Mouse (Mus musculus): ENCODE results near the gene Tnfrsf17.
A peak's percentile ranks its signal among the peaks of the same experiment; 100 is the strongest.
"Not testable (repeated sequence)": the region's sequence is repeated elsewhere in the genome, so short reads cannot be mapped to it uniquely, and the experiment has no call there.

Gene Tnfrsf17

DNA sequence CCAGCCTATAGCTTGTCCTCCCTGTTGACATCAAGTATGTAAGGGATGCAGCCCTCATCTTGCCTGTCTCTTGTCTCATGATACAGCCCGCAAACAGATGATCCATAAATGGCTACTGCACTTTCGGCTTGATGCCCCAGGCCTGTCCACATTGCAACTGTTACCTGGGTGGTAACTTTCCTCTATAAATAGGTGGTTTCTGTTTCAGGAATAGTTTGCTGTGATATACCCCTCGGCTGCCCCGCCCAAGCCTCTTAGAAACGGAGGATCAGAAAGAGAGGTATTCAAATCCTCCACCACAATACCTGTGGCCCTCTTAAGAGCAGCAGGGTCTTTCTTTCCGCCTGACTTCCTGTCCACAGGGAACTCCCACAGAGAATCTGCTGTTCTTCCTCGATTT, at the start of gene Tnfrsf17:
Gene Tnfrsf17 (plus strand): TSS at position 301 of the 400 bp plus-strand sequence.
- no peak for DNase-seq (ENCODE audit: low read depth, low spot score)

DNA sequence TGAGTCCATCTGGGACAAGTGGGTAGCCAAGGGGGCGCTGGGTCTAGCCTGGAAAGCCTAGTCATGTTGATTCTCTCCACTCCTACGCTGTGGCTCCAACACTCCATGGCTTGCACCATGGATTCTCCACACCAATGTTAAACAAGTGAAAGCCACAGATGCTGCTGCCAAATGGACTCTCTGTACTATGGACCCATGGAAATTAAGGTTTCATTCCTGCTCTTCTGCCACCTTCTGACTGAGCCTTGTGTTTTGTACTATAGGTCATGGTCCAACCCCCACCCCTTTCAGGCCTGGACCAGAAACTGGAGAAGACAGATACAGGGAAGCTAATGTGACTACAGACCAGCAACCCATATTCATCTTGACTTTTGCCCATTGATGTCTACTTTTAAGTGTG, 47.1 kb upstream of the Tnfrsf17 start:
- no peak for DNase-seq (ENCODE audit: low read depth, low spot score)

DNA sequence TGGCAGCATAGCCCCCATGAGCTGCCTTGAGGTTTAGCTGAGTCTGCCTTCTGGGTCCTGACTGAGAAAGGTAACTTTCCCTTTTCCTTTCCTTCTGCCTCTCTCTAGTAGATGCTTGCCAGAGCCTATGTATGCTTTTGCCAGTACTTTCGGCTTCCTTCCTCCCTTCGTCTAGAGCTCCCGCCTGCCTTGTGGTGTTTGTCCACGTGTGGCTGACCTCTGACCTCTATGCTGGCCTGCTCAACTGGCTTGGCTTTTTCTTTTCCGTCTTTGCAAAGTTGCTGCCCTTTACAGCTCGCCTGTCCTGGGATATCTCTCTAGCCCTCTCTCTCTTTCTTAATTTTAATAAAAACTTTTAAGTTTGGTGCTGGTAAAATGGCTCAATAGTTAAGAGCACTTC, 43.8 kb upstream of the Tnfrsf17 start:
- DNase-seq (ENCODE audit: low read depth, low spot score): no peak

DNA sequence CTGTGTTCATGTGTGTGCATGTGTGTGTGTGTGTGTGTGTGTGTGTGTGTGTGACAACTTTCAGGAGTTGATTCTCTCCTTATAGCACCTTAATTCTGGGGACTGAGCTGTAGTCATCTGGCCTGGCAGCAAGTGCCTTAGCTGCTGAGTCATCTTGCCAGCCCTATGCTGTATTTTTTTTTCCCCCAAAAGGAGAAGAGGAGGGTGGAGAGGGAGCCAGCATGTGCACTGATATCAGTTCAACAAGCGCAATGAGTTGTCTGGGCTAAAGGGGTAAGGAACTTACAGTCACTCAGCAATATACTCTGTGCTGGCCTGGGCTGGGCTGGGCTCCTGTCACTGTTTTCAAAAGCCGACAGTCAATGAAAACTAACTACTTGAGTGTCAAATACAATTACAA, 43.0 kb upstream of the Tnfrsf17 start:
- DNase-seq (ENCODE audit: low read depth, low spot score): no peak

DNA sequence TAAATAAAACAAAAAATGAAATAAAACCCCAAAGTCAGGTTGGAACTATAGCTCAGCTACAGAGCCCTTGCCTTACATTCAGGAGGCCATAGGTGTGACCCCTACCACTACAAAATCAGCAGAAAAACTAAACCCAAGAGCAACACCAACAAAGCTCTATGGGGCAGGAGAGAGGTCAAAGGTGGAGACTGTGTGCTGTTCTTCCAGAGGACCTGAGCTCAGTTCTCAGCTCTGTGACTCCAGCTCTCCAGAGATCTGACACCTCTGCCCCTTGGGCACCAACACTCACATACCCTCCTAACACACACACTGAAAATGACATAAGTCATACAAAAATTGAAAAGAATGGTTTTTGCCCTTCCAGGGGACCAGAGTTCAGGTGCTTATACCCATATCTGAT, 42.5 kb upstream of the Tnfrsf17 start:
- no peak for DNase-seq (ENCODE audit: low read depth, low spot score)

DNA sequence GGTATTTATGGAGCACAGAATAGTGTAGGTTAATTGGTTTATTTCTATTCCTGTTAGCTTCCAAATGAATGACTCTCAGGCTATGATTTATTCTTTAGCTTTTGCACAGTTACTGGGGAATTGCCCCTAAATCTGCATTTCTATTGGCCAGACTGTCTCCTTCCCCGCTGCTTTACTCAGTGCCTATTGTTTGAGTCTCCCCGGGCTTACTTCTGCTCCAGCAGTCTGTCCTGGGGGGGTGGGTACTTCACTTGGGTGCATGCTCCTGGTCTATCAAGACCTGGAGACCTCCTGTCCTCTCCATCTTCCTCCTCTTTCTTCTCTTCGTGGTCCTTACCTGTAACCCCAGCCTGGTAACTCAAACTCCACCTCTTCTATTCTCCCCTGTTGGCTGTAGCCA, 36.7 kb upstream of the Tnfrsf17 start:
- peak; percentile 30 for DNase-seq (ENCODE audit: low read depth, low spot score)

DNA sequence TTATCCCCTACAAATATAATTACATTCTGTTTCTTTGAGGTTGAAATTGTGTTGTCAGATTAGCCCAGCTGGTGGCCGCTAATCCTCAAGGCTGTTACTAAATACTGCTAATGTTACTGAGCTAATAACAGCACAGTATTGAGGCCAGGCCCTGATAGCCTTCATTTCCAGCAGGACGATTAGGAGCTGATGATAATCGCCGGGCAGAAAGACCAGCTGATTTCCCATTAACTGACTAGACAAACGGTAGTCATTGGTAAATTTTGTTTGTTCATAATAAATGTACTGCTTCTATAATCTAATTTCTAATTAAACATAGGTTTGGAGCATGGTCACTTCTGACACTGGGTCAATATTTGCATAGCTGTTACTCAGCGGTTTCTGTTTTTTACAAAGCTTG, 34.8 kb upstream of the Tnfrsf17 start:
- no peak for DNase-seq (ENCODE audit: low read depth, low spot score)

DNA sequence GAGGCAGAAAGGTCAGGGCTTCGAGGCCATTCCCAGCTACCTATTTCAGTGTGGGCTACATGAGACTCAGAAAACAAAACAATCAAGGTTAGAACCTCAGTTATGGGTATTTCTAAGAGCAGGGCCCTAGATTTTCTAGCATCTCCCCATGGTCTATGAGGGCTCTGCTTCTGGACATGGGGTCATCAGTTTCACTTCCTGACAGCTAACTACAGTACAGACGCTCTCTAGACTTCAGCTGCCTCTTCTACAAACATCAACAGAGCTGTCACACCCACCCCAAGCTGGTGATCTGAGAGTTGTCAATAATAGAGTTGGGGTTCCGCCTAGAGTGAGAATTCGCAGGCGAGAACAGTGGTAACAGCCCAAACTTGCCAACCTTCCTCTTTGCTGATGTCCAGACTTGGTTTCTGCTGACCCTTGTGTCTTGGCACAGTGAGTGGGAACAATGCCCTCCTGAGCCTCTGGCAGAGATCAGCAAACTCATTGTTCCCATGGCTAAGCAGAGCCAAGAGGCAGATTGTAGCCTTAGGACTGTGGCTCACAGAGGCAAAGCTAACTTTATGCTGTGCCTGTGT, 30.9 kb upstream of the Tnfrsf17 start:
- no peak for DNase-seq (ENCODE audit: low read depth, low spot score)

DNA sequence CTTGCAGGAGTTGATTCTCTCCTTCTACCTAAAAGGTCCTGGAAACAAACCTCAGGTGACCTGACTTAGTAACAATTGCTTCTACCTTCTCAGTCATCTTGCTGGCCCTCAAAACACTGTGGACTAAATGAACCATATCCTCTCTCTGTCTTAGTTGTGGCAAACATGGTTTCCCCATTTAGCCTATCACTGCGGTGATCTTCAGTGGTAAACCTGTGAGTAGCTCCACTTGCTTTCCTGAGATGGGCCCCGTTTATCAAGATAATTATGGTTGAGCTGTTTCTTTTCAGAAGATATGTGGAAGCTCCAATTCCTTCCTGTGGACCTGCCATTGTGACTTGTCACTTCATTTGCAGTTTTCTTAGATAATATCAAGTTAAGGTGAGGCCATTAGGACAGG, 28.7 kb upstream of the Tnfrsf17 start:
- no peak for DNase-seq (ENCODE audit: low read depth, low spot score)

DNA sequence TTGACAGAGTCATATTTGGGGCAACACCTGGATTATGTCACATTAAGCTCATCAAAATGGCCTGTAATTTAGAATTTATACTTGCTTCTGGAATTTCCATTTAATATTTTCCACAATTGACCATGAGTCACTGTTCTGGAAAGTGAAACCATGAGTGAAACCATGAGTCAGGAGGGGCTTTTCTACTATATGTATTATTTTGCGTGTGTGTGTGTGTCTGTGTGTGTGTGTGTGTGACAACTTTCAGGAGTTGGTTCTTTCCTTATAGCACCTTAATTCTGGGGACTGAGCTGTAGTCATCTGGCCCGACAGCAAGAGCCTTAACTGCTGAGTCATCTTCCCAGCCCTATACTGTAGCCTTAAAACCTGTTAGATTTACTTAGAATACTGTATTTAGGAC, 27.7 kb upstream of the Tnfrsf17 start:
- no peak for DNase-seq (ENCODE audit: low read depth, low spot score)

DNA sequence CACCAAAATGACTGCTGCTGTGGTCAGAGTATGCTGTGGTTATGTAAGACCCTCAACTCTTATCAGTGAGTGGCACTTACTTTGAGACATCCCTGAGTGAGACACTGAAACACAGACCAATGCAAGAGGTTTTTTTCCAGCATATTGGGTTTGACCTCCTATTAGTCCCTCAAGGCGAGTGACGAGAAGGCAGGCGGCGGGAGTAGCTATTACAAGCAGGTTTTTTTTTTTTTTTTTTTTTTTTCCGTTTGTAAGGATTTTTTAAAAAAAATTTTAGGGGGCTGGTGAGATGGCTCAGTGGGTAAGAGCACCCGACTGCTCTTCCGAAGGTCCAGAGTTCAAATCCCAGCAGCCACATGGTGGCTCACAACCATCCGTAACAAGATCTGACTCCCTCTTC, 24.7 kb upstream of the Tnfrsf17 start:
- DNase-seq (ENCODE audit: low read depth, low spot score): not testable (repeated sequence)

DNA sequence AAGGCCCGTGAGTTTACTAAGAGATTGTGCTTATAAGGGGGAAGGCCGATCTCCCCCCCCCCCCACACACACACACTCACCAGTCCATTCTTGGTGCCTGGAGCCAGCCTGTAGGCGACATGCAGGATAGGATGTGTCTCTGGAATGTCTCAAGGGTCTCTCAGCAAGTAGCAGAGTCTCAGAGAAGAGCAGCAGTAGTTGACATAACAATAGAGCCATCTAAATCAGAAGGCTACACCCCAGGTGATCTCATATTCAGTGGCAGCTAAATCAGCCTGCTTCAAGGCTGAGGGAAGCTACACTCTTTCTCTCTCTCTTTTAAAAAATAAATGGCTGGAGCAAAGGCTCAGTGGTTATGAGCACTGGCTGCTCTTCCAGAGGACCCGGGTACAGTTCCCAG, 18.0 kb upstream of the Tnfrsf17 start:
- peak; percentile 77 for DNase-seq (ENCODE audit: low read depth, low spot score)

DNA sequence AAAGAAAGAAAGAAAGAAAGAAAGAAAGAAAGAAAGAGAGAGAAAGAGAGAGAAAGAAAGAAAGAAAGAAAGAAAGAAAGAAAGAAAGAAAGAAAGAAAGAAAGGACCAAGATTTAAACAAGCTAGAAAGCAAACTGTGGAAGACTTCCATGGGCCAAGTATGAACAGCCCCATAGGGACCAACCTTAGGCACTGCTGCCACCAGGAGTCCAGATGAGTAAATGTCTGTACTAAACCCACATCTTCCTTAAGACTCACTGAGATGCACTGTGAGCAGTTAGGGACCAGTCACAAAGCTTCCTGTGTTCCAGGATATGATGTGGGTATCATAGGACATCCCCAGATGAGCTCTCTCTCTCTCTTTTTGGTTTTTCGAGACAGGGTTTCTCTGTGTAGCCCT, 15.9 kb upstream of the Tnfrsf17 start:
- peak; percentile 74 for DNase-seq (ENCODE audit: low read depth, low spot score)

DNA sequence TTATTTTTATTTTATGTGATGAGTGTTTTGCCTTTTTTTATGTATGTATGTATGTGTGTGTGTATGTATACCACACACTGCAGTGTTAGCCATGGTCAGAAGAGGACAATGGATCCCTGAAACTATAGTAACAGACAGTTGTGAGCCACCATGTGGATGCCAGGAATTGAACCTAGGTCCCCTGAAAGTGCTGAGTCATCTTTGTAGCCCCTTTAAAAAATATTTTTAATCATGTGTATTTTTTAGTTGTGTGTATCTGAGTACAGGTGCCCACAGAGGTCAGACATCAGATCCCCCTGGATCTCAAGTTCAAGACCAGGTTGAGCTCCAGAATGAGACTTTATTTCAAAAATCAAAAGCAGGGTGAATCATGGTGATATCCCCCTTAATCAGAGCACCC, 9.9 kb upstream of the Tnfrsf17 start:
- DNase-seq (ENCODE audit: low read depth, low spot score): no peak

DNA sequence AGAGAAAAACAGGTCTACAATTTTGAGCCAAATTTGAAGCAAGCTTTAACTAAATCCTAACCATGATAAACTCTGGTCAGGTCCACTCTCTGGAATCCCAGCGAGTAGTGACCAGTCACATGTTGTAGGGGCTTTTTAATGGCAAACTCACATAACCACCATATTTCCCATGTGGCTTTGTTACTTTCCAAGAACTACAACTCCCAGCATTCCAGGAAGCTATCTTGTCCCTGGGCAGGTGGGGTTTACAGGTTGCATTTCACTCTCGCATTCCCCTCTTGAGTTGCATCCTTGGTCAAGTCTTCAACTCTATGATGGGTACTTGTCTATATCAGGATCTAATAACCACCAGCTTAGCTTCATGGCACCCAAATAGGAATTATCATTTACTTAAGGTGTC, 8.1 kb upstream of the Tnfrsf17 start:
- DNase-seq (ENCODE audit: low read depth, low spot score): no peak

DNA sequence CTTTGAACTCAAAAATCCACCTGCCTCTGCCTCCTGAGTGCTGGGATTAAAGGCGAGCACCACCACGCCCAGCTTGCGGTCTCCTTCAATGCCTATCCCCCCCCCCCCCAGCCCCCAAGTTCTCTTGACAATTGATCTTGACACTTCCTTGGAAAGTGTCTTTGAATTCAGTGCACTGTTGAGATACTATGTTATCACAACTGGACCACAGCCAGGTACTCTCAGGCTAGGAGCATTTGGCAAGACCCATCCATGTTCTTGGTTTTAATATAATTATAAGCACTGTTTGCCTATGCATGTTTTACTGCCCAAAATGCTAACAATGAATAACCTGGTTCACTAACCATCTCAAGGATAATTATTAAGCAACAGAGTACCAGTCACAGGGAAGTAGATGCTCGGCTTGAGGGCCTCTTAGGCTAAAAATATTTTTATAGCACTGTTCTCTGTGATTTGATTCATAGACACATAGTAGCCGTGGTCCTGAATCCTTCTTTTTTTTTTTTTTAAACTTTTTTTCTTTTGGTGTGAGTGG, 2.2 kb downstream of the Tnfrsf17 start:
- DNase-seq (ENCODE audit: low read depth, low spot score): no peak

DNA sequence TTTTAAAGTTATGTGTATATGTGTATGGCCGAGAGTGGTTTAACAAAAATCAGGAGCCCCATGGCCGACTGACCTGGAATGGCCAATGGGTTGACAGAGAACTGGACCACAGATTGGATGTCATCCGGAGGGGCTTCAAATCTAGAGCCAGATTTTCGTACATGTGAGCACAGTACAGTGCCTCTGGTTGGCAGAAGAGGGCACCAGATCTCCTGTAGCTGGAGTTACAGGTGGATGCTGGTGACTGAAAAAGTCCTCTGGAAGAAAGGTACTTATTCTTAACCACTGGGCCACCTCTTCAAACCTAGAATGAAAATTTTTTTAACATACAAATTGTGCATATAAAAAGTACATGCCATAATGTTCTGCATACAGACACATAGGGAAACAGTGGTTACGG, 3.1 kb downstream of the Tnfrsf17 start:
- peak; percentile 31 for DNase-seq (ENCODE audit: low read depth, low spot score)

DNA sequence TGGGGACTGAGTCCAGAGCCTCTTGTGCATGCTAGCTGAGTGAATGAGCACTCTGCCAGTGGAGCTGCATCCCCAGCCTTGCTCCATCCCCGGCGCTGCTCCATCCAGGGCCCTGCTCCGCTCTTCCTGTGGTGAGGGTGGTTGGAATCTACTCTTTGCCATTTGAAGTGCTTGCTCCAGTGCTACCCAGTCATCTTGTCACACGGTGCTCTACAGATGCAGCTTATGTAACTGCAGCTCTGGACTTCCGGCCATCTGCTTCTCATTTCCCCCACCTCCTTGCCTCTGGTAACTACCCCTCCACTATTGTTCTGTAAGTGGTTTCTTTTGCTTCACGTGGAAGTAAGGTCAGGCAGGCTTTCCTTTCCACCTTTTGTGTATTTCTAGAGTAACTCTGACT, 3.7 kb downstream of the Tnfrsf17 start:
- DNase-seq (ENCODE audit: low read depth, low spot score): no peak

DNA sequence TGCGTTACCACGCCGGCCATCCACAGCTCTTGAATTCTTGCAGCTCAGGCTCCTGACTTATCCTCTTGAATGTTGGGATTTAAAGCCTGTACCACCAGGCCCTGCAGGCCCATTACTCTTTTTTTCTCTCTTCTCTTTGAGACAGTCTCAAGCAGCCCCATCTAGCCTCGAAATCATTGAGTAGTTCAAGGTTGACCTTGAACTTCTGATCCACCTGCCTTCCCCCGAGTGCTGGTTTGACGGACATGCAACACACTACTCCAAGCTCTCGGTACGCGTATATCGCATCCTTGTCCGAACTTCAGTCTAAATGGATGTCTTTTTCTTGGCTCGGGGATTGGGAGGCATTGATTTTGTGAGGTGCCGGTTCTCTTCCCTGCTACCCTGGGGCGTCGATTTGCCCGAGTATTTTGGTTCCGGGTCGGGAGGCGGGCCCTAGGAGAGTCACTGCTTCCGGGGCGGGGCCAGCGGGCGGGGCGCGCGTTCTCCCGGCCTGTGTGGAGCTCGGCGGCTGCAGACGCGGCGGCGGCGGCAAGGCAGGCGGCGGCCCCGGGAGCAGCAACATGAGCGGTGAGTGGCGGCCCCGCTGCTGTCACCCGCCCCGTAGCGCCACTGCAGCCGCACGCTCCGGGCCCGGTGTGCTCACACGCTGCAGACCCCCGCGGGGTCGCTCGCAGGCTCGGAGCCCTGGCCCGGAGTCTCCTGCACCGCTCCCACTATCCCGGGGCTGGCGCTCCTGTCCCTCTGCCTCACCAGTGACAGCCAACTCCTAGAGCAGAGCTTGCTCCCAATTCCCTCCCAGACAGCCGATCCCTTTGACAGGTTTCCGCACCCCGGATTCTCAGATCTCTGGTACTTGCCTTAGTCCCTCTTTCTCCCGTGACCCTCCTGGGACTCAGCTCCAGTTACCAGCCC, 9.1 kb downstream of the Tnfrsf17 start, which contains the start of gene Snx29:
Gene Snx29 (plus strand): TSS at position 500 of the 915 bp plus-strand sequence.
- peak; percentile 96 for DNase-seq (ENCODE audit: low read depth, low spot score)

DNA sequence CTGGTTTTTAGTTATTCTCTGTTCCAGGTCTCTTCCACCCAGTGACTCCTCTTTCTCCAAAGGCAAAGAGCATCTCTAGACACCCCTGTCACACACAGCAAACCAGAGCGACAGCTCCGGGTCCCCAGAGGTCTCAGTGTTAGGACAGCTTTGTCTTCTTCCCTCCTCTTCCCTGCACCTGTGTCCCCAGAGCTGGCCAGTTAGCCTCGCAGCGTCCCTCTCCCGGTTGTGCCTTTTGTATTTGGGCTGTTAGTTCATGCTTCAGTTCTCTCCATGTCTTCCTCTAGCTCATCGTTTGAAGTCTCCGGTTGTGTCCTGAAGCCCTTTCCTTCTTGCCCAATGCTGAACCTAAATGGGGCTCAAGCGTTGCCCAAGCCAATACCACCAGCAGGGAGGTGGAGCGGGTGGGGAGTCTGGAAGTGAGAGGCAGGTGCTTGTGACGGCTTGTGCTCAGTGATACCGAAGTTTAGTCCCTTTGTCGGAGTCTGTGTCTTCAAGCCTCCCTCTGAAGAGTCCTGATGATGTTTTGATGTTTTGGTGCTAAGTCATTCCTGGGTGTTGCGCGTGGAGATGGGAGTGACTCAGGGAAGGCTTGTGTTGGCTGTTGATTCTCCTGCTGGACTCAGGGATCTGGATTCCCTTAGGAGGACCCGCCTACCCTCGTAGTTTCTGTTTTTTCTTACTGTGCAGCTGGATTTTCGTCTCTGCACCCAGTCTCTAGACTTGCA, 9.9 kb downstream of the Tnfrsf17 start:
- DNase-seq (ENCODE audit: low read depth, low spot score): peak; percentile 39

DNA sequence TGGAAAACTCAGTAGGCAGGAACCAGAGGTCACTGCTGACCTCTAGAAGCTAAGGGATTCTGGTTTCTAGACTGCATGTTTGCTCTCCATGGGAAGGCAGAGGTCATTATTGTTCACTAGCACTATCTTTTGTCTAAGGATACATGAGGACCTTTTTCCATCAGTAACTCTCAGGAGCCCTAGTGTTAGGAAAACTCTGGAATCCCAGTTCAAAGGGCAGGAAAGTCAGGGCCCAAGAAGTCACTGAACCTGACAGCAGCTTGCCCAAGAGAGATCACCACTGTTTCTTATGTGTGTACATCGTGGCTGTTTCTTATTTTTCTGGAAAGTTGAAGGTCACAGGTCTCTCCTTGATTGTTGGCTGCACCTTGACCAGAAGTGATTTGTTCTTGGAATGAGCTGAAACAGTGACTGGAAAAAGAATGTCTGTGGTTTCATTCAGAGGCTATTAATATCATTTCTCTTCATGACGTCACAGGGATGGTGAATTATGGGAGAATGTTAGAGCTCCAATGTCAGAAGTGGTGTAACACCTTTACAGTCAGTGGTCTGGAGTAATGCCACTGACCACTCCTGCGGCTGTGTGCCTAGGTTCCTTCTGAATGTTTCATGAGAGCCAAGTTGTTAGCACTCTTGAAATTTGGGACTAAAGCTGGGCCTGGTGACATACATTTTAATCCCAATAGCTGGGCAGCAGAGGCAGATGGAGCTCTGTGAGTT, 16.6 kb downstream of the Tnfrsf17 start:
- DNase-seq (ENCODE audit: low read depth, low spot score): no peak

DNA sequence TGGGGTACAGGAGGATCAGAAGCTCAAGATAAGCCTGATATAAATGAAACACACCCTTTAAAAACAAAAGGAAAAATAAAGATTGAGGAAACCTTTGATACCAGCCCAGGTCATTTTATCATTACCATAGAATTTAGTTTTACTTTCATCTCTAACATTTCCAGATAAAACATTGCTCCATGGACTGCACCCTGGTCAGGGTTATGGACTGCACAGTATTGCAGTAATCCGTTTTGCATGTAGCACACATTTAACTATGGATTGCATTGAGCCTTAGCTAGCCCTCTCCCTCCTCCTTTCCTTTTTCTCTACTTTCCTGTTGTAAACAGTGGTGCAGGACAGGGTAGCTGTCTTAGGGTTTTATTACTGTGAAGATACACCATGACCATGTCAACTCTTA, 17.4 kb downstream of the Tnfrsf17 start:
- DNase-seq (ENCODE audit: low read depth, low spot score): no peak

Measured in ZHBTc4 (cell line).